Mouse (Mus musculus): Measurements from ENCODE around the gene Gys2.
"Not testable (repeated sequence)": the region's sequence is repeated elsewhere in the genome, so short reads cannot be mapped to it uniquely, and the experiment has no call there.

Gene Gys2

DNA sequence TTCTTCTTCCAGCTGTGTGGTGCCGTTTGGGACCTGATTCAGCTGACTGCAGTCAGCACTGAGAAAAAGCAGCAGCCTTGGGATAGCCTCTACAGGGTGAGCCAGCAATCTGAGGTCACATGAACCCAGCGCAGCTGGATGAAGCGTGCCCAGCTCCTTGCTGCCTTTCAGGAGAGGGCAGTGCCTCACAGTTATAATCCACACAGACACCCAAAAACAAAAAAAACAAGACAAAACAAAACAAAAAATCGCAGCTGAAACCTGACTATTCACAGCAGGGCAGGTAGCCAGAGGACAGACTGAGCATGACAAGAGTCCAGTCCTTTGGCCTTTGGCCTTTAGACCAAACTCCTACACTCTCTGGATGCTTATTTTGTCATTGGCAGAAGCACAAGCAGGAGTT is at the start of gene Gys2:
Gene Gys2 (minus strand): TSS at position 309 of the 403 bp plus-strand sequence.
- DNase-seq (ENCODE audit: extremely low spot score, low spot score) = no peak

- no peak for DNase-seq (ENCODE audit: extremely low spot score, low spot score)
Measured at GRCm38 (mm10) chr6:142521591-142522110, 48.7 kb upstream of the Gys2 start.

- DNase-seq (ENCODE audit: extremely low spot score, low spot score) = peak; percentile 34
Measured at GRCm38 (mm10) chr6:142519110-142519509, 46.2 kb upstream of the Gys2 start.

DNA sequence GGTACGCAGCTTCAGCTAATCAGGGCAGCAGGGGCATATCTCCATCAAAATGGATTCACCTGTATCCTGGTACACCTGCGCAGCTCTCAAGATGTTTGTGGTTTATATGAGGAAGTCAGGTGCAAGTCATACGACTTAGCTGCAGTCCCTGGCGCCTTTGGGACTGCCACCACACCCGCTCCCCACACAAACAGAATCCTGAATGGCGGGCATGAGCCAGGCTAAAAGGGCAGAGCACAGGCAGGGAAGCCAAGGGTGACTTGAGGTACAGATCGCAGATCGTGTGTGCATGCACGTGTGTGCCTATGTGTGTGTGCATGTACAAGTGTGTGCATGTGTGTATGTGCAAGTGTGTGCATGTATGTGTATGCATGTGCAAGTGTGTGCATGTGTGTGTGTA is 42.5 kb upstream of the Gys2 start:
- DNase-seq (ENCODE audit: extremely low spot score, low spot score) = not testable (repeated sequence)

- no peak for DNase-seq (ENCODE audit: extremely low spot score, low spot score)
Measured at GRCm38 (mm10) chr6:142514912-142515311, 42.0 kb upstream of the Gys2 start.

GRCm38 (mm10) chr6:142512902-142513301 is 40.0 kb upstream of the Gys2 start:
- DNase-seq (ENCODE audit: extremely low spot score, low spot score) = no peak

DNA sequence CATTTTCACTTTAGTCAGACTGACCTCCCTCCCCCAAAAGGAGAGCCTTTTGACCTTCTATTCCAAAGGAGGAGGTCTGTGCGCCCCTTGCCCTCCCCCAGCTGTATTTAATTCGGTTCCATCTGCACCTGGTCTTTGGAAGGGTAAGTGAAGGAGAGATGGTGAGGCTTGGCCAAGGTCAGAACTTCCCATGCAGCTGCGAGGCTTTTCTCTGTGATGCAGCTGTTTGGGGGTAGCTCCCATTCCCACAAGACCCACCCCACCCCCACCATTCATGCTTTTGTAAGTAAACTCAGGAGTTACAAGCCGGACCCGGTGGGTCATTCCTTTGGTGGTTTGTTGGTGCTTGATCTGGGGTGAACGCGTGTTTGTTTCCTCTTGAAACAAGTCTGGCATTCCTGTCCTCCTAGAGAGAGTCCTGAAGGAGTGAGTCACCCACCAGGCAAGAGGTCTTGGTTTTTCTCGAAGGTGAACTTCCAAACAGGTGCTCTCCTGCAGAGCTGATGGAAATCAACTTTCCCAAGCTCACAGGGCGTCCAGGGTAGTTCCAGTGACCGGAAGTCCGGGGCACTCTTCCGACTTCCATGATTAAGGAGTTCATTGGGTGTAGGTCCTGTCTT is 38.7 kb upstream of the Gys2 start:
- no peak for DNase-seq (ENCODE audit: extremely low spot score, low spot score)

DNA sequence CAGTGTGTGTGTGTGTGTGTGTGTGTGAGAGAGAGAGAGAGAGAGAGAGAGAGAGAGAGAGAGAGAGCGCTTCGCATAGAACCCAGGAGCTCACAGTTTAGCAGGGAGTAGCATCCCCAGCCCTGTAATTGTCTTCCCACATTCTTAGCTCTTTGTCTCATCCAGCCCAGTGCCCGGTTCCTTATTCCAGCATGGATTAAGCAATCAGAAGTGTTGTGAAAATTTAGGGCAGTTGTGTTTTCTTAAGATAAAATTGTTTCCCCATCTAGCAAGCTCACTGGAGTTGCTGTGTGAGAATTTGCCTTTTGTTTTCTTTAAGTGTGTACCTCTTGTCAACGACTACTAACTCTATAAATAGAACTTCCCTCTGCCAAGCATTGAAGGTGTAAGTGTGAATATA is 35.8 kb upstream of the Gys2 start:
- no peak for DNase-seq (ENCODE audit: extremely low spot score, low spot score)

DNA sequence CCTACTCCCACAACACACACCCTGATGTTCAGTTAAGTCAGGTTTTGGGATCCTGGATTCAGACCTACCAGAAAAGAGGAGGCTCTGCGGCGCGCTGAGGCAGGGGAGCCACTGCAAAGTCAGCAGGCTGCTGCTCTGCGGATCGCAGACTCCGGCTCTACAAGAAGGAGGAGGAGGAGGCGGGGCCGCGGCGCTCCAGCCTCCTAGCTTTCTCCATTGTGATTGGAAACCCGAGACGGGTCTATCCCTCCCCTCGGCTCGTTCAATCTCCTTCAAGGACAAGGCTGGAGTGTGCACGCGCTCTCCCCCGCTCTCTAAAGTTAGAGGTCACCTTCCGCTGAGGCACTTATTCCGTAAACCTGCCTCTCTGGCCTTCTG is 34.9 kb upstream of the Gys2 start, which contains the start of gene Ldhb:
Gene Ldhb (minus strand): TSS at position 173 of the 378 bp plus-strand sequence.
- peak; percentile 89 for DNase-seq (ENCODE audit: extremely low spot score, low spot score)

DNA sequence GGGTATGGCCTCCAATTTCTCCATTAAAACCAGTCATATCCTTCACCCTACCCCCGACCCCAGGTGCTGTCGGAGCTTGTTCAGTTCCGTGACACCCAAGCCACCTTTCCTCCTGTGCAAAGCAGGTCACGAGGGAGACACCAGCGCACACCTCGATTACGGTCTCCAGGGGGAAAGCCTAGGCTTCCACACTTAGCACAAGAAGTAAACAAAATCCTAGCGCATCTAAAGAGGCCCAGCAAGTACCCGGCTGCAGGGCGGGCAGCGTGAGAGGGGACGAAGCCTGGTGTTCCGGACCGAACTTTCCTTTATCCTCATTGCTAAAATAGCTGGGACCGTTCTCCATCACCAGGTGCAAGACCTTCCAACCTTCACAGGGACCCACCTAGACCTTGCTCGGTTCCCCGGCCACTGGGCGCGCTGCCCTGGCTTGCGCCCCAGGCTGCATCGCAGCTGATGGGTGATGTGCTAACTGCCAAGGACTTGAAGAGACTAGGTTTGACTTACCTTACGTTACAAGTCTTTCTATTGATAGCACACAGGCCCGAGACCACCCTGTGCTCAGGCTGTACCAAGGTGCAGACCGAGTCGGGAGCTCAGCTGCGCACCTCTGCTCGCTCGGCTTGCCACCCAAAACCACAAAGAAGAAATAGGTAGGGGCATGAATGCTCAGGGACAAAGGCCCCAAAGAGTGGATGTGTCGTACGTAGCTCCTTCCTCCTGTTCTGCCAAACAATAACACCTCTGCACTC is 34.3 kb upstream of the Gys2 start:
- no peak for DNase-seq (ENCODE audit: extremely low spot score, low spot score)

DNA sequence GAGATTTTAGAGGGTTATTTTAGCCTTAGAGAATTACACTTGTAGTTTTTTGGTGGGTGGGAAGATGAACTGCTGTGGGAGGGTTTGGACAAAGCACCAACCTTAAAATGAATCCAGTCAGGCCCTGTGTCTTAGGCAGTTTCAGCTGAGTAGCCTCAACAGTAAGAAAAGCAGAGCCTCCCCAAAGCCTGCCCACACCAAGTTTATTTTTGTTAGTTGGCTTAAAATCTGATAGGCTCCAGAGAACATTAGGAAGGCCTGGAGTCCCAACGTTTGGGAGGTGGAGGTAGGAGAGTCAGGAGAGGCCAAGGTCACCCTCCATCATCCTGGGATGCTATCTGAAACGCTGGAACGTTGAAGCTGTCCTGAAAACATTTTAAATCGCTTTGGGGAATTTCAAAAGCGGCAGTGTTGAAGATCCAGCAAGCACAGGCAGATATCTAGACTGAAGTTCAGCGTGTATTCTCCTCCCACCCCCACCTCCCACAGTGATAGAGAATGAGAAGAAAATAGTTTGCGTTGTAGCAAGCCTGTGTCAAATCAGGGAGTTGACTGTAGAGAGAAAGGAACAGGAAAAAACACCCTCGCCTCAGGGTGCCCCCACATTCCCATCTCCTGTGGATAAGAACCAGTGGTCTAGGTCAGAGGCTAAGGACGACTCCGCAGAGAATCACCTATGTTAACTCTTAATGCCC is 33.6 kb upstream of the Gys2 start:
- DNase-seq (ENCODE audit: extremely low spot score, low spot score) = no peak

- DNase-seq (ENCODE audit: extremely low spot score, low spot score) = no peak
Measured at GRCm38 (mm10) chr6:142503601-142504000, 30.7 kb upstream of the Gys2 start.

- no peak for DNase-seq (ENCODE audit: extremely low spot score, low spot score)
Measured at GRCm38 (mm10) chr6:142502519-142503125, 29.7 kb upstream of the Gys2 start.

GRCm38 (mm10) chr6:142490114-142490513 is 17.2 kb upstream of the Gys2 start:
- not testable (repeated sequence) for DNase-seq (ENCODE audit: extremely low spot score, low spot score)

DNA sequence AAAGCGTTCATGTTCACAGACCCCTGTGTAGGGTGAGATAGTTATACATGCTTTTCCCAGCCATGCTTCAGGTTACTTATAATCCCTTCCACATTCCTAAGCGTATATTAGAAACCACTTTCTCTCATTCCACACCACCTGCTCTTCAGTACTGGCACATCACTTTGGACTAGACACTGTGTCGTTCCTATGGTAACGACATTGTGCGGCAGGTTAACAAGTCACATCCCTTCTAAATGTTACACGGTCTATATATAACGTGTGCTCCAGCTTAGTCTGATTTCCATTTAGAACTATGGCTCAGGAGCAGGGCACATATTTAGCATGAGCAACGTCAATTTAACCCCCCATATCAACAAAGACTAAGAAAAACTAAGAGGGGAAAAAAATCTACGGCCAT is 14.7 kb upstream of the Gys2 start:
- no peak for DNase-seq (ENCODE audit: extremely low spot score, low spot score)

GRCm38 (mm10) chr6:142485478-142486123 is 12.7 kb upstream of the Gys2 start:
- DNase-seq (ENCODE audit: extremely low spot score, low spot score) = no peak

GRCm38 (mm10) chr6:142477239-142477638 is 4.3 kb upstream of the Gys2 start:
- DNase-seq (ENCODE audit: extremely low spot score, low spot score) = no peak

- DNase-seq (ENCODE audit: extremely low spot score, low spot score) = no peak
Measured at GRCm38 (mm10) chr6:142471141-142471540, 1.8 kb downstream of the Gys2 start.

DNA sequence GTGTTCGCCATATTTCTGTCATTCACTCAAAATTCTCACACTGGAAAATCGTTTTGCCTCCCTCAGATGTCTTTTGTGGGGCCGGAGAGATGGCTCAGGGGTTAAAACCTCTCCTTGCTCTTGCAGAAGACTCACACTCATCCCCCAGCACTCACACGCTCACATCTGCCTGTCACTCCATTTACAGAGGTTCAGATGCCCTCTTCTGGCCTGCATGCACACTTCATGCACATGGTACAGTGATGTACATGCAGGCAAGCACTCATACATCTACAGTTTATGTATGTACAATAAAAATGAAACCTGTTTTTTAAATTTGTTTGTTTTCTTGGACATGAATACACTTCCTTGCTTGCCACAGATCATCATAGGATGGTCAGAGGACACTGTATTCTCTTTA is 3.3 kb downstream of the Gys2 start:
- DNase-seq (ENCODE audit: extremely low spot score, low spot score) = no peak

- DNase-seq (ENCODE audit: extremely low spot score, low spot score) = no peak
Measured at GRCm38 (mm10) chr6:142462194-142462593, 10.7 kb downstream of the Gys2 start.

- DNase-seq (ENCODE audit: extremely low spot score, low spot score) = no peak
Measured at GRCm38 (mm10) chr6:142459017-142459678, 13.8 kb downstream of the Gys2 start.
